10 mouse cellular contexts compared by ENCODE assay signal in the genomic region with DNA sequence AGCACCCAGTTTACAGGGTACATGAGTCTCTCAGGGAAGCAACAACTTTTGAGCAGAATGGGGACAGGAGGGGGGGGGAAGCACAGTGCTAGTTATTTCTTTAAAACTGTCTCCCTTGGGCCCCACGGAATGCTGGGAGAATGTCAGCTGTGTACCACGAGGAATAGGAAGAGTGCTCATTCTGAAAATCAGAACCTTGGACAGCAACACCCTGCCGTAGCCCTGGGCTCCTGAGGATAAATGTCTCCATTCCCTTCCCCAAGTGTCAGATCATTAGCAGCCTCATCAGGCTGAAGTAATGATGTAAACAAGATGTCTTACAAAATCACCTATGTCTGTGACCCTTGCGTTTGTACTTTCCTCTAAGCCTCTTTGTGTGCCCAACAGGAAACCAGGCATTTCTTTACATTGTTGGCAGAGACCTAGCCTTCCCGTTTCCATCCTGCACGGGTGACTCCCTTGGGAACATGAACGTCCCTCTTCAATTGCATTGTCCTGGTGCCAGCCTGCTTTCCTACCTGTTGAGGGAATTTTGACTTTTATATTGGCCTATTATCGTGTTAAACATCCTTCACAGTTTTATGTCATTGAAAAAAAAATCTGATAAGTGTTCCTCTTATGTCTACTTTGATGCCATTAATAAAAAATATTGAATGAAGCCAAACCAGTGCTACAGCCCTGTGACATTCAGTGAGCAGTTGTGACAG.
DNase-seq lines count a peak whose midpoint lies in the region; ATAC-seq and TF ChIP-seq lines count a peak whose summit lies in the region.
"Had no signal": no experiment of that assay in that cellular context is flagged by ENCODE, and none has a peak within 500 bp of the region (broad histone marks: within the 10 kb centered on the region; RNA-seq: fewer than 3 reads in every experiment).

No protein-coding gene starts in this region.

- no peak for TF ChIP-seq CTCF in midbrain, postnatal 0 days (IDR thresholded peaks at IDR 0.05)

- H3K27ac ChIP-seq in forebrain, embryonic 13.5 days, result no peak overlapping the region
- no peak overlapping the region for H3K27ac ChIP-seq in forebrain, embryonic 16.5 days (ENCODE audit: low read length)
- no peak overlapping the region for H3K27ac ChIP-seq in midbrain, embryonic 14.5 days (replicated peaks; ENCODE audit: low read depth, low read length)
- no peak overlapping the region for H3K27ac ChIP-seq in midbrain, postnatal 0 days (ENCODE audit: low read depth, low read length)
- H3K27ac ChIP-seq in embryonic facial prominence, embryonic 10.5 days (replicated peaks), result no peak overlapping the region
- H3K27ac ChIP-seq: forebrain, embryonic 12.5 days; heart, embryonic 15.5 days had no signal

- H3K36me3 ChIP-seq in forebrain, embryonic 13.5 days (ENCODE audit: poor library complexity, severe bottlenecking), result no peaks in the 10 kb centered on the region
- no peaks in the 10 kb centered on the region for H3K36me3 ChIP-seq in forebrain, embryonic 16.5 days (ENCODE audit: control insufficient read depth, insufficient read depth)
- H3K36me3 ChIP-seq in midbrain, embryonic 14.5 days (ENCODE audit: control insufficient read depth, insufficient read depth, low read length), result no peaks in the 10 kb centered on the region
- no peaks in the 10 kb centered on the region for H3K36me3 ChIP-seq in midbrain, postnatal 0 days (ENCODE audit: insufficient read depth, low read length)
- H3K36me3 ChIP-seq in embryonic facial prominence, embryonic 10.5 days (replicated peaks), result no peaks in the 10 kb centered on the region
- H3K36me3 ChIP-seq: forebrain, embryonic 12.5 days; heart, embryonic 15.5 days had no signal

- H3K4me2 ChIP-seq in forebrain, embryonic 13.5 days, result no peak overlapping the region
- no peak overlapping the region for H3K4me2 ChIP-seq in forebrain, embryonic 16.5 days (ENCODE audit: low read length)
- no peak overlapping the region for H3K4me2 ChIP-seq in midbrain, embryonic 14.5 days (ENCODE audit: low read length)
- H3K4me2 ChIP-seq in midbrain, postnatal 0 days (ENCODE audit: low read depth, low read length, poor library complexity, severe bottlenecking), result no peak overlapping the region
- H3K4me2 ChIP-seq: forebrain, embryonic 12.5 days; heart, embryonic 15.5 days had no signal

- no peak overlapping the region for H3K9ac ChIP-seq in forebrain, embryonic 13.5 days
- no peak overlapping the region for H3K9ac ChIP-seq in forebrain, embryonic 16.5 days (replicated peaks; ENCODE audit: low read depth, low read length)
- no peak overlapping the region for H3K9ac ChIP-seq in midbrain, embryonic 14.5 days (replicated peaks; ENCODE audit: low read length)
- H3K9ac ChIP-seq in midbrain, postnatal 0 days (replicated peaks; ENCODE audit: low read length, poor library complexity, severe bottlenecking), result no peak overlapping the region
- H3K9ac ChIP-seq: forebrain, embryonic 12.5 days; heart, embryonic 15.5 days had no signal

- H3K4me3 ChIP-seq in forebrain, embryonic 13.5 days, result no peak overlapping the region
- H3K4me3 ChIP-seq in forebrain, embryonic 16.5 days (replicated peaks; ENCODE audit: low read length), result no peak overlapping the region
- no peak overlapping the region for H3K4me3 ChIP-seq in midbrain, embryonic 14.5 days (replicated peaks; ENCODE audit: low read depth, low read length)
- no peak overlapping the region for H3K4me3 ChIP-seq in midbrain, postnatal 0 days (ENCODE audit: low read depth, low read length)
- no peak overlapping the region for H3K4me3 ChIP-seq in embryonic facial prominence, embryonic 10.5 days
- H3K4me3 ChIP-seq: forebrain, embryonic 12.5 days; heart, embryonic 15.5 days had no signal

- peaks cover 22% of the 10 kb centered on the region for H3K4me1 ChIP-seq in forebrain, embryonic 13.5 days
- peaks cover 8% of the 10 kb centered on the region for H3K4me1 ChIP-seq in forebrain, embryonic 16.5 days (replicated peaks; ENCODE audit: control insufficient read depth, insufficient read depth, low read length)
- no peaks in the 10 kb centered on the region for H3K4me1 ChIP-seq in midbrain, embryonic 14.5 days (ENCODE audit: control insufficient read depth, insufficient read depth, low read length)
- no peaks in the 10 kb centered on the region for H3K4me1 ChIP-seq in midbrain, postnatal 0 days (ENCODE audit: insufficient read depth, low read length)
- no peaks in the 10 kb centered on the region for H3K4me1 ChIP-seq in embryonic facial prominence, embryonic 10.5 days
- H3K4me1 ChIP-seq: forebrain, embryonic 12.5 days; heart, embryonic 15.5 days had no signal

- 28% methylated on average over 8 of the region's 8 CpGs for WGBS in forebrain, embryonic 13.5 days
- 28% methylated on average over 8 of the region's 8 CpGs for WGBS in forebrain, embryonic 16.5 days
- WGBS in midbrain, embryonic 14.5 days, result 40% methylated on average over 8 of the region's 8 CpGs
- 34% methylated on average over 8 of the region's 8 CpGs for WGBS in midbrain, postnatal 0 days
- WGBS in embryonic facial prominence, embryonic 10.5 days, result 33% methylated on average over 8 of the region's 8 CpGs

- no peaks in the 10 kb centered on the region for H3K9me3 ChIP-seq in forebrain, embryonic 13.5 days (replicated peaks)
- no peaks in the 10 kb centered on the region for H3K9me3 ChIP-seq in forebrain, embryonic 16.5 days (ENCODE audit: control insufficient read depth, low read length)
- no peaks in the 10 kb centered on the region for H3K9me3 ChIP-seq in midbrain, embryonic 14.5 days (ENCODE audit: control insufficient read depth, low read length)
- no peaks in the 10 kb centered on the region for H3K9me3 ChIP-seq in midbrain, postnatal 0 days (ENCODE audit: low read length)
- H3K9me3 ChIP-seq in embryonic facial prominence, embryonic 10.5 days, result no peaks in the 10 kb centered on the region
- H3K9me3 ChIP-seq: forebrain, embryonic 12.5 days; heart, embryonic 15.5 days had no signal

- peak; percentile 30 for DNase-seq in midbrain, embryonic 14.5 days
- no peak for DNase-seq in midbrain, postnatal 0 days (ENCODE audit: low spot score)
- DNase-seq in embryonic facial prominence, embryonic 10.5 days (ENCODE audit: low spot score), result peak; percentile 54
- peak; percentile 55 for DNase-seq in retina, postnatal 1 day
- DNase-seq in cerebellum, adult 9-11 months, result no peak
- no peak for DNase-seq in left cerebral cortex, postnatal 36 days (ENCODE audit: low spot score in 2 of 2)

- intact Hi-C loops in left cerebral cortex, postnatal 36 days (cut with DNase I), result no loop called here

- no peaks in the 10 kb centered on the region for H3K27me3 ChIP-seq in forebrain, embryonic 13.5 days
- no peaks in the 10 kb centered on the region for H3K27me3 ChIP-seq in forebrain, embryonic 16.5 days (replicated peaks; ENCODE audit: control insufficient read depth, insufficient read depth, low read length)
- no peaks in the 10 kb centered on the region for H3K27me3 ChIP-seq in midbrain, embryonic 14.5 days (ENCODE audit: control insufficient read depth, insufficient read depth, low read length)
- no peaks in the 10 kb centered on the region for H3K27me3 ChIP-seq in midbrain, postnatal 0 days (ENCODE audit: insufficient read depth, low read length)
- no peaks in the 10 kb centered on the region for H3K27me3 ChIP-seq in embryonic facial prominence, embryonic 10.5 days (replicated peaks; ENCODE audit: low read depth, poor library complexity, severe bottlenecking)
- H3K27me3 ChIP-seq: forebrain, embryonic 12.5 days; heart, embryonic 15.5 days had no signal

- ATAC-seq in forebrain, embryonic 13.5 days, result peak; percentile 27; the same call in 1 of the 2 replicates
- ATAC-seq in forebrain, embryonic 16.5 days, result no peak; the same call in 1 of the 2 replicates
- ATAC-seq in midbrain, embryonic 14.5 days (ENCODE audit: low FRiP score, low TSS enrichment), result no peak
- ATAC-seq in midbrain, postnatal 0 days (ENCODE audit: low FRiP score), result no peak

Comparison
In these comparisons a context has a peak if more than half of its experiments do, and no peak if none do; other contexts are left out.
1. DNase-seq: peak in midbrain, embryonic 14.5 days (single experiment), embryonic facial prominence, embryonic 10.5 days (single experiment) and retina, postnatal 1 day (single experiment); none in midbrain, postnatal 0 days (single experiment), cerebellum, adult 9-11 months (single experiment) and left cerebral cortex, postnatal 36 days (0 of 2).